Mouse (Mus musculus) forebrain, embryonic 11.5 days (tissue): ENCODE results near the gene Slc35c1. TPM values are rescaled to one million over a fixed set of nuclear protein-coding genes. Genes with fewer than 3 reads are reported as not detected.

Source experiments
- ATAC-seq: fragments of 200-750 bp; cut with Nextera tagmentation; replicated peaks from 2 replicates; pipeline ENCODE4 v1.8.0; 2017; ENCODE audit warnings: moderate TSS enrichment; ENCODE audit not compliant: low FRiP score
- DNase-seq: peaks from one replicate; pipeline ENCODE4 v3.0.0-alpha.2; 2017; ENCODE audit warnings: low spot score
- H3K27ac ChIP-seq: fragments of 300-500 bp; sonication (generic); 2 replicates; pipeline ENCODE4 v1.5.1; 2014; ENCODE audit warnings: low read depth, low read length
- H3K27me3 ChIP-seq: fragments of 300-500 bp; sonication (generic); 2 replicates; pipeline ENCODE4 v1.6.1; 2014; ENCODE audit warnings: mild to moderate bottlenecking, low read length, mixed read lengths; ENCODE audit not compliant: control insufficient read depth, insufficient read depth
- H3K36me3 ChIP-seq: fragments of 300-500 bp; sonication (generic); 2 replicates; pipeline ENCODE4 v1.6.1; 2014; ENCODE audit warnings: mild to moderate bottlenecking, low read length, moderate library complexity, mixed read lengths; ENCODE audit not compliant: control insufficient read depth, insufficient read depth
- H3K4me1 ChIP-seq: fragments of 300-500 bp; sonication (generic); replicated peaks from 2 replicates; pipeline ENCODE4 v1.6.1; 2014; ENCODE audit warnings: low read length, mixed read lengths; ENCODE audit not compliant: control insufficient read depth, insufficient read depth
- H3K4me2 ChIP-seq: fragments of 300-500 bp; sonication (generic); 2 replicates; pipeline ENCODE4 v1.6.1; 2014; ENCODE audit warnings: low read depth, mild to moderate bottlenecking, low read length, moderate library complexity, mixed read lengths; ENCODE audit not compliant: severe bottlenecking
- H3K4me3 ChIP-seq: fragments of 300-500 bp; sonication (generic); 2 replicates; pipeline ENCODE4 v1.5.1; 2014; ENCODE audit warnings: low read depth, low read length
- H3K9ac ChIP-seq: fragments of 300-500 bp; sonication (generic); 2 replicates; pipeline ENCODE4 v1.6.1; 2014; ENCODE audit warnings: low read length
- H3K9me3 ChIP-seq: fragments of 300-500 bp; sonication (generic); 2 replicates; pipeline ENCODE4 v1.6.1; 2016; ENCODE audit warnings: low read length, mixed read lengths; ENCODE audit not compliant: control insufficient read depth
- WGBS: fragments of 180-500 bp; shearing (Covaris S2); extraction: QIAGEN DNeasy Blood & Tissue Kit; methylation state at CpG from one replicate; pipeline ENCODE4 v1.1.7; 2014; 5-methylcytosine and 5-hydroxymethylcytosine counted together
- polyA plus RNA-seq: library from polyadenylated mRNA; unstranded; fragments of >200 nt; fragmentation: Nextera tagmentation; extraction: Ambion mirVana; gene quantifications from 2 replicates; pipeline ENCODE4 v1.2.1, GENCODE M21; 2014

The Slc35c1 gene
- polyA plus RNA-seq, 1 experiment from 2014 or later, result 11.6 TPM

GRCm38 (mm10) chr2:92421723-92422387 is 38.5 kb downstream of the Slc35c1 start:
- Histone ChIP-seq H3K36me3 (peaks cover 5% of the 10 kb centered on the region; the same call in 1 of the 2 replicates), H3K9me3 (no peaks in the 10 kb centered on the region), H3K4me1 (peaks cover 16% of the 10 kb centered on the region), H3K9ac (no peak overlapping the region), H3K27me3 (no peaks in the 10 kb centered on the region), H3K4me3 (no peak overlapping the region), H3K27ac (no peak overlapping the region), H3K4me2 (no peak overlapping the region)
- WGBS, result 92% methylated on average over 7 of the region's 7 CpGs
- DNase-seq (no peak), ATAC-seq (no peak)

GRCm38 (mm10) chr2:92411705-92412104 is 48.6 kb downstream of the Slc35c1 start:
- H3K4me3 ChIP-seq, result no peak overlapping the region
- WGBS, result 97% methylated on average over 10 of the region's 10 CpGs
- H3K27me3 ChIP-seq, result no peaks in the 10 kb centered on the region
- no peak overlapping the region for H3K4me2 ChIP-seq
- ATAC-seq, result no peak
- no peak for DNase-seq
- no peak overlapping the region for H3K27ac ChIP-seq
- H3K36me3 ChIP-seq, result peaks cover 15% of the 10 kb centered on the region; the same call in 1 of the 2 replicates
- no peak overlapping the region for H3K9ac ChIP-seq
- H3K9me3 ChIP-seq, result no peaks in the 10 kb centered on the region
- H3K4me1 ChIP-seq, result no peaks in the 10 kb centered on the region

DNA sequence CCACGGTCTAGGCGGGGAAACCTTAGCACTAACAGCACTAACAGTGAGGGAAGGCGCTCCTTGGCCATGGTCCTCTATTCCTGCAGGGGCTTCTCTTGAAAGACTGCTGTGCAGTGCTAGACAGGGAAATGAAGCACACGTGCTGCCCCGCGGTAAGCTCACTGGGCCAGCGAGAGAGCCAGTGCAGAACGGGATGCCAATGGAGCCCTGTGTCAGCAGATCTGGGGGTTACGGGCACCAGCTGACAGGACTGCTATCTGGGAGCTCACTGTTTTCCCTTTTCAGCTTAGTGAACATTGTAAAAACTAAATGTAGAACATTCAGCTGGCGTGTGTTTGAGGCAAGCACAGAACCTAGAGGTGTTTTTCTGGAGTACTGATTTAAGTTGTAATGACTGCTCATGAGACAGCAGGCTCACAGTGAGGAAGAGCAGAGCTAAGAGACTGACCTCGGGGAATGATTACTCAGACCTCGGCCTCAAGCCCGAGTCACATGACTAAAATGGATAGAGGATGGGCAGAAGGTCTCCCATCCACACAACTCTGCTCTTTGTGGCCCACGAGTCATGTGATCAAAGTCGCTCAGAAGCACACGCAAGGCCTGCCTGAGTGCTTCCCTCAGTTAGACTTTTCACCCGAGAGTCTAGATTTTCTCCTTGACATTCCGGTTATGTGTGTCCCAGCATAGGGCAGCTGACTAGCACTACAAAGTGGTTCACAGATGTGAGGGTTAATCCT is 51.9 kb downstream of the Slc35c1 start:
- Histone ChIP-seq H3K9me3 (no peaks in the 10 kb centered on the region), H3K4me3 (no peak overlapping the region), H3K36me3 (peaks cover 7% of the 10 kb centered on the region; the same call in 1 of the 2 replicates), H3K27me3 (no peaks in the 10 kb centered on the region), H3K4me1 (no peaks in the 10 kb centered on the region), H3K27ac (no peak overlapping the region), H3K4me2 (no peak overlapping the region), H3K9ac (no peak overlapping the region)
- DNase-seq, result no peak
- ATAC-seq, result no peak
- WGBS, result 91% methylated on average over 18 of the region's 18 CpGs

GRCm38 (mm10) chr2:92405687-92406086 is 54.7 kb downstream of the Slc35c1 start:
- Histone ChIP-seq H3K9me3 (no peaks in the 10 kb centered on the region), H3K9ac (no peak overlapping the region), H3K4me2 (no peak overlapping the region), H3K4me1 (peaks cover 2% of the 10 kb centered on the region; the same call in 1 of the 2 replicates), H3K27me3 (no peaks in the 10 kb centered on the region), H3K4me3 (no peak overlapping the region), H3K27ac (no peak overlapping the region), H3K36me3 (no peaks in the 10 kb centered on the region; the same call in 1 of the 2 replicates)
- no peak for ATAC-seq
- DNase-seq, result no peak
- 97% methylated on average over 7 of the region's 7 CpGs for whole genome bisulfite sequencing

- Histone ChIP-seq H3K36me3 (no peaks in the 10 kb centered on the region; the same call in 1 of the 2 replicates), H3K9ac (no peak overlapping the region), H3K27me3 (no peaks in the 10 kb centered on the region), H3K4me3 (no peak overlapping the region), H3K4me1 (peaks cover 6% of the 10 kb centered on the region; the same call in 1 of the 2 replicates), H3K4me2 (no peak overlapping the region), H3K27ac (no peak overlapping the region), H3K9me3 (no peaks in the 10 kb centered on the region)
- ATAC-seq (no peak), DNase-seq (no peak)
- 83% methylated on average over 6 of the region's 6 CpGs for WGBS
Measured at GRCm38 (mm10) chr2:92404737-92405136, 55.6 kb downstream of the Slc35c1 start.

- Histone ChIP-seq H3K36me3 (no peaks in the 10 kb centered on the region; the same call in 1 of the 2 replicates), H3K9ac (no peak overlapping the region), H3K9me3 (no peaks in the 10 kb centered on the region), H3K4me1 (peaks cover 6% of the 10 kb centered on the region; the same call in 1 of the 2 replicates), H3K4me3 (no peak overlapping the region), H3K4me2 (no peak overlapping the region), H3K27ac (no peak overlapping the region), H3K27me3 (no peaks in the 10 kb centered on the region)
- 88% methylated on average over 5 of the region's 5 CpGs for WGBS
- ATAC-seq (no peak), DNase-seq (no peak)
Measured at GRCm38 (mm10) chr2:92403776-92404319, 56.5 kb downstream of the Slc35c1 start.

Other genes with a start within 250 kb of the Slc35c1 start
- gene Pex16, start 85.9 kb downstream of the Slc35c1 start, polyA plus RNA-seq, result 18.2 and 22.9 TPM in 2 replicates
- gene Large2, start 85.7 kb downstream of the Slc35c1 start, polyA plus RNA-seq, result 16.1 and 16.4 TPM in 2 replicates
- 2.3 and 3.6 TPM in 2 replicates for gene 1700029I15Rik, start 78.0 kb downstream of the Slc35c1 start, polyA plus RNA-seq
- gene Mapk8ip1, start 59.3 kb downstream of the Slc35c1 start, polyA plus RNA-seq, result 35.9 and 41.4 TPM in 2 replicates
- gene Cry2, start 26.5 kb downstream of the Slc35c1 start, polyA plus RNA-seq, result 24.0 and 25.5 TPM in 2 replicates
- gene Chst1, start 139.2 kb upstream of the Slc35c1 start, polyA plus RNA-seq, result 7.2 and 7.8 TPM in 2 replicates